Mouse (Mus musculus): ENCODE measurements around the gene D430042O09Rik.

DNA sequence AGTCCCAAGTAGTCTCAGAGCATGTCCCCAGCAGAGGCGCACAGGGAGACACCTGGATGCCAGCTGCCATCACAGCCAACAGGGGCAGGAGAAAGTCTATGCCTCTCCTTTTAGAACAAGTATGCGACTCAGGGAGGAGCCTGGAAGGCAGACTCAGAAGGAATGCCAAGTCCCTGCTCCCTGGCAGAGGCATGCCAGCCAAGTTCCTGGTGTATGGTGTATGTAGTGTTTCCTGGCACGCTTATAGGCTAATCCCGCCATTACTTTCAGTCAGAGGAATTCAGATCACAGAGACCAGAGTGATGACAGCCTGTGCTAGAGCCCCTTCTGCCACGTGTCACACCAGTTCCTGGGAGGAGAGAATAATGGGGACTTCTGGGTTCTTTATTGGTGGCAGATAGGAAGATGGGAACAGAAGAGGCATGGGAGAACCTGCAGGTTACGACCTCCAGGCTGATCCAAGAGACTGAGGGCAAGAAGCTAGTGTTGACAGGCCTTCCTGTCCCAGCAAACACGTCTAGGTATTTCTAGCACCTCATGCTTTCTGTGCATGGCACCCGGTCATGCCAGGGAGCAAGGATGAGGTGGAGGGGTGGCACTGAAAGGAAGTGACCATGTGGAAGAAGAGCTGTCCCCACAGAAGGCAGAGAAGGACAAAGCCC is 139.3 kb downstream of the D430042O09Rik start:
- TF ChIP-seq POLR2A (IDR thresholded peaks at IDR 0.05; ENCODE audit: extremely low read depth, insufficient read depth, low read length), result no peak
- TF ChIP-seq CTCF (IDR thresholded peaks at IDR 0.05; ENCODE audit: extremely low read depth, insufficient read depth, low read length), result no peak

Measured in cortical plate, adult 2 months (tissue).